Mouse (Mus musculus) left cerebral cortex, adult 9 months (tissue): Measurements from ENCODE around the gene Irx5.

ENCODE experiments used
- DNase-seq, 2 experiments: peaks; one replicate each; pipeline ENCODE4 v3.0.0; 2022; ENCODE audit warnings: low spot score in 2 of 2

The Irx5 gene

DNA sequence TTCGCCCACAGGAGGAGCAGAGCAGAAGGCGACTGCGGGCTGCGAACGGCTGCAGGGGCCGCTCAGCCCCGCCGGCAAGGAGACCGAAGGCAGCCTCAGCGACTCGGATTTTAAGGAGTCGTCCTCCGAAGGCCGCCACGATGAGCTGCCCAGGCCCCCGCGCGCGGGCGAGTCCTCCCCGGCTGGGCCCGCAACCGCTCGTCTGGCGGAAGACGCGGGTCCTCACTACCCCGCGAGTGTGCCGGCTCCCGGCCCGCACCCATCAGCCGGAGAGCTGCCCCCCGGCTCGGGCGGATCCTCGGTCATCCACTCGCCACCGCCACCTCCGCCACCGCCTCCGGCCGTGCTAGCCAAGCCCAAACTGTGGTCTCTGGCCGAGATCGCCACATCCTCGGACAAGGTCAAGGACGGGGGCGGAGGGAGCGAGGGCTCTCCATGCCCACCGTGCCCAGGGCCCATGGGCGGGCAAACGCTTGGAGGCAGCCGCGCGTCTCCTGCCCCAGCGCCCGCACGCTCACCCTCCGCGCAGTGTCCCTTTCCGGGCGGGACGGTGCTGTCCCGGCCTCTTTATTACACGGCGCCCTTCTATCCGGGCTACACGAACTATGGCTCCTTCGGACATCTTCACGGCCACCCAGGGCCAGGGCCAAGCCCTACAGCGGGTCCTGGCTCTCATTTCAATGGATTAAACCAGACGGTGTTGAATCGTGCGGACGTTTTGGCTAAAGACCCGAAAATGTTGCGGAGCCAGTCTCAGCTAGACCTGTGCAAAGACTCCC, 2.8 kb downstream of the Irx5 start:
- no peak for DNase-seq

DNA sequence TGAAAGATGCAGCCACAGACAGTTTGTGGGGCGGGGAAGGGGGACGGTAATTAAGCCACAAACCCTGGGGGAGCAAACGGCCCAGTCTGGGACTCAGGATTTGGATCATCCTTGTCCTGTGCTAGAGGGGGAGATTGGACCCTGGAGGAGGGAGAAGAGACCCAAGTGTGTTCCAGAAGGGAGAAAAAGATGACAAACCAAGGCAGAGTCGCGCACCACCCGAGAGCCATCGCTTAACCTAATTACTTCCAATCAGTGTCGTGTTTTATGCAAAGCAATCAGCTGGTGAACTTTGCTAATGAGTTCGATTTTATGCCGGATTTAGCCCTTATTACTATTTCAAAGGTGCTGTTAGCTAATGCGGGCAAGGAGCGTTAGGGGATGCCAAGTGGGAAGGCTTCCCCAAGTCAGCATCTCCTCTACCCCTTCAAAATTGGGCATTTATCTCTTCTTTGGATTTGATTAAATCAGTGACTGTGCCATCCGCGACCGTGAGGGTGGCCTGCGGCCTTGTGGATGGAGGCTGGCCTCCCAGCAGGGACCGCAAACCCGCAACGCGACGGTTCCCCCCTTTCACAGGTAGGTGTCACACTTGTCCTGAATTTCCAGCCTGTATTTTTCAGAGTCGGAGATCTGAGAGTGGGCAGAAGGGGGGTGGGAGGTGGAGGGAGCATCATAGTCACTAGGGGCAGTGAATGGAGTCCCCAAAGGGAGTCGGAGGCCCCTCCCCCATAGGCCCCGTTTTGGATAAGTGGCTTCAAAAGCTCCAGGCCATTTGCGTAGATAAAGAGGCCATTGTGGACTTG, 4.3 kb downstream of the Irx5 start:
- peak in 1 of 2 experiments; percentile 33 for DNase-seq

DNA sequence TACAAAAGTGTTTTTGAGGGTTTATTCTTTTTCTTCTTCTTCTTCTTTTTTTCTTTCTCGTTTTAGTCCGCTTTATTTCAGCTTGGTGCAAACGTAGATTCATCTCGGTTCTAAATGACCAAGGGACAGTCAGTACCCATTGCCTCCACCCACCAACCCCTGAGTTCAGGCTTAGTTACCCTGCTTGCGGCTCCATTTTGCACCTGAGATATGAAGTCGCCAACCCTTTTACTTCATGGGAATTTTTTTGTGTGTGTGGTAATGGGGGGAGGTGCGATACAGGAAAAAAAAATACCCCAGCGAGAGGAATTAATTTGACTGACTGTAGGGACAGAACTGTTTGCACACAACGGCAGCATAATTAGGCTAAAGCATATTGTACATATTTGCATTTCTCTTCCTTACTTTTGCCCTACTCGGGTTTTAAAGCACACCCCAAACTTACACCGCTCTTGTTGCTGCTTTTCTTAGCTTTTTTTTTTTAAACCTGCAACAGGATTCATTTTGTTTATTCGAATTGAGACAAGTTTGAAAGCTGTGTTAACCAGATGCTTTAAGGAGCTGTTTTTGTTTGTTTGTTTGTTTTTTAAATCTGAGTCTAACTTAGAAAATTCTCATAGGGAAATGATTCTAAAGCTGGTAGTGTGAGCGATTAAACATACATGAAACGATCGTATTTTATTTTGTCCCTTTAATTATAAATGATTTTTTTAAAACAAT, 5.1 kb downstream of the Irx5 start:
- no peak for DNase-seq

DNA sequence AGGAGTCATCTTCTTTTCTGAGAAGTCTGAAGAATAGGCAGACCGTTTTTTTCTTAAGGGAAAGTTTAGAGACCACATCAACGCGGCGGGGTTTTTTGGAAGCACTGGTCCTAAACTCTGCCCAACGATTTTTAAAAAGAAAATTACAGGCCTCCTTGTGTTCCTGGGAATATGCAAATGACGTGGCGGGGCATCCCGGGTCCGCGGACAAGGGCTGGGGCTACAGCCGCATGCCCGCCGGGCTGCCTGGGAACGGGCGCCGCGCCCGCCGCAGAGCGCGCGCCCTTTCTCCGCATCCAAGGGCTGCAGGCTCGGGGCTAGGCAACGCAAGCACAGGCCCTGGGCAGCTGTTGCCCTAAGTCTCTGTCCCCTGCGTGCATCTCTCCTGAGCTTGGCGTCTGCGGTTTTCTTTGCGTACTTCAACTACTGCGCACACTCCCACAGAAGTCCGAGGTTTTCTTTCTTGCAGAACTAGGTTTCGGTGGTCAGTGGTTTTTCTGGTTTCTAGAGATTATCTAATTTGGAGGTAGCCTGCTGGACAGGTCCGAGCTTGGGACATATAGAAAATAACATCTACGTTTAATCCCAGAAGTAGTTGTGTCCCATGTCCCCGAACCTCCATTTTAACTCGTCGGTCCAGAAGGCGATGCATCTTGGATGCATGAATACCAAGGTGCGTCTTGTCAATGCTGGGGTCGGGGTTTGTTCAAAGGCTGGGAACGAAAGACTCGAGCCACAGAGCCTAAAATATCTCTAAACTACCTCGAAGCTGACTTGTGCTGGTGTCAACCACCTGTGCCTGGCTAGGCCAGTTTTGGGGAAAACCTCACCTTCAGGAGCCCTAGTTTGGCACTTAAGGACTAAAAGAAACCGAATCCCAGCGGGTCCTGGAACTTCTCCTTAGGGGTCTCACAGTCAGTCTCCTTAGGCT, 6.1 kb downstream of the Irx5 start:
- DNase-seq: no peak

DNA sequence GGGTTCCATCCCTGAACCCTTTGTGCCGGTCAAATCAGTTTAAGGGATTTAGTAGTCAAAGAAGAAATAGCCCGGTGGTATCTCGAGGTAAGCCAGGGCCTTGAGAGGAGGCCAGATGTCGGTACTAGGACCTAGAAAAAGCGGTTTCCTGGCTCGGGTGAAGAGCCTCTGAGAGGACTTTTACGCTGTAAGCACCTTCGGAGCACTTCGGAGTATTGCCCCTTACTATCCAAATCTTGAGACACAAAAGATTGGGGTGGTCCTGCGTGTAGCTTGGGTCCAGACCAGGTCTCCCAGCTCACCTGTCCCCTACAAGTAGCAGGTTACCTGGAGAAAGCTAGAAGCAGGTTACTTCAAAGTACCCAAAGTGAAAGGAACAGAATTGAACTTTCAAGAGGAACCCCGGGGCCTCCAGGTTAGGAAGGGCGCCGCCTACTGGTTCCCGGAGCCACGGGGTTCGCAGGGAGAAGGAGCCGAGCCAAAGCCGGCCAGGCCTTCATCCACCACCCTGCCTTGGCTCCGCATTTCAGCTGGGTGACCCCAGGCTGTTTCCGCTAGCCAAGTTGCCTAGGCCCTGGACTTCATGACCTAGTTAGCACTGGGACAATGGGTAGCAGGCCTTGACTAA, 6.8 kb downstream of the Irx5 start:
- DNase-seq: no peak

DNA sequence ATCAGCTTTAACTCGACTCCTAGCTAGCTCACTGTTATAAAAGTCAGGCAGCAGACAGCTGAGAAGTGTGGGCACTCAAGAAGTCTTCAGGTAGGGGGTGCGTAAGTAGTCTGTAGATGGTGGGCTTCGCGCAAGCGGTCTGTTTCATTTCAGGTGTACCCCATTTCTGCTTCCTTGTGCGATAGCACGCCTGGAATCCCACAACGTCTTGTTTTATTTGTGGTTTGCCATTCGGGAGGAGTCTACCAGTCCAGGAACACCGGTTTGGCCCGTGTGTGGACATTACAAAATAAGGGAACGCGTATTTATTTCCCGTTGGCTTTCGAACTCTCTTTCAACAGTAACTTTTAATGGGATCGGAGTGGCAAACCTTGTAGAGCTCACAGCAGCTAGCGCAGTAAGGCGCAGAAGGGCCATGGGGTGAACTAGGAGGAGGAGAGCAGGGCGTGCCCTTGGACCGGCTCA, 7.4 kb downstream of the Irx5 start:
- no peak for DNase-seq

DNA sequence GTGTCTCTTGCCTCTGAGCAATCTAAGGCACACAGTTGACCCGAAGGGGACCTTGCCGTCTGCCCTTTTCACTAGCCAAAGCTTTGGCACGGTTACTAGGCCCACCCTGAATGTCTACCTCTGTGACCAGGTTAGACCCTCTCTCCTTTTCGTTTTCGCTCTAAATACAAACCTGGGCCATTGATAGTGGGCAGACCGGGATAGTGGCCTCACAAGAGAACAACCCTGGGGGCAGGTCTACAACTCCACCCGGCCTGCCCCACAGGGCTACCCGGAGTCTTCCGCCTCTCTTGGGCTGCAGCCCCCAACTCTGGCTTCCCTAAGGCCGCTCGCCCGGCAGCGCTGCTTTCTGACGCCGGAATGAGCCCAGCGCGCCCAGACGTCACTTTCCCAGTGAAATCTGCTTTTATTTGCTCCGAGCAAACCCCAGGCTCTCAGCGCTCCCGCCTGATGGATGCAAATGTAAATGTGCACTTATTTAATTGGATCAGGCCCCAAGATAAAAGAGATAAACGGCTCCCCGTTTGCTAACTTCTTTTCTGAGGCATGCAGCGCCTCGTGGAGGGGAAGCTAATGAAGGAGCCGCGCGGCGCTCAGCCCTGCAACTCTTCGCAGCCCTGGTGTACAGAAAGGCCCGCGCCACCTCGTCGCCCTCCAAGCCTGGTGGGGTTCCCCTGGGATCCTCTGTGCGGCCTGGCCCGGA, 8.0 kb downstream of the Irx5 start:
- no peak for DNase-seq

DNA sequence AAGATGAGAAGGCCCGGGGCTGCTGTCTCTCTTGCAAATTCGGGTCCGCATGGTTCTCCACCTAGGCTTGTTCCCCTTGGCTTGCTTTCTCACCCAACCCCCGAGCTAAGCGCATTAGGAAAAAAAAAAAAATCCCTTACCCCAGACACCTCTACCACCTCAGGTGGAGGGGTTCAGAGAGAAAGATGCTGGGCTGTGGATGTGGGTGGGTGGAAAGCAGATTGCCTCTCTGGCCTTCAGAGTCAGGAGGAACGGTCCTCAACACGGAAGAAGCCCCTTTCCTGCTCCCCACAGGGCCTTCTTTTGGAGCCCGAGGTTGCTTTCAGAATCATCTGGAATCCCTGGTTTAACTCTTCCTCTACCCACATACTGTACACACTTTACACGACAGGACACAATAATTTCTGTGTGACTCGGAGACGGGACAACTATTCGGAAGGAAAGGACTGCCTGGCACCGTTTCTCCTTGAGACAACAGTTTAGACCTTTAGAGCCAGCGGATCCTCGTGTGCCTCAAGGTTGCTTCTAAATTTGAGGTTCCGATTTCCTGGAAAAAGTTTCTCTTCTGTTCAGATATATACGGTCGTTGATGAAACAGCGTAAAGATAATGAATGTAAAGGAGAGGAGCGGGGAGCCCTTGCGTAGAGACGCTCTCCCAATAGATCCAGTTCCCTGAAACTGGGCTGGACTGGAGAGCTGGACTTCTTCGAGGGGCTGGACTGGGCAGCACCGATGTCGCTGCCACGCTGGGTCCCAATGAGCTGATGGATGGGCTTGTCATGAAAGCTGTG, 8.7 kb downstream of the Irx5 start:
- DNase-seq: no peak

DNA sequence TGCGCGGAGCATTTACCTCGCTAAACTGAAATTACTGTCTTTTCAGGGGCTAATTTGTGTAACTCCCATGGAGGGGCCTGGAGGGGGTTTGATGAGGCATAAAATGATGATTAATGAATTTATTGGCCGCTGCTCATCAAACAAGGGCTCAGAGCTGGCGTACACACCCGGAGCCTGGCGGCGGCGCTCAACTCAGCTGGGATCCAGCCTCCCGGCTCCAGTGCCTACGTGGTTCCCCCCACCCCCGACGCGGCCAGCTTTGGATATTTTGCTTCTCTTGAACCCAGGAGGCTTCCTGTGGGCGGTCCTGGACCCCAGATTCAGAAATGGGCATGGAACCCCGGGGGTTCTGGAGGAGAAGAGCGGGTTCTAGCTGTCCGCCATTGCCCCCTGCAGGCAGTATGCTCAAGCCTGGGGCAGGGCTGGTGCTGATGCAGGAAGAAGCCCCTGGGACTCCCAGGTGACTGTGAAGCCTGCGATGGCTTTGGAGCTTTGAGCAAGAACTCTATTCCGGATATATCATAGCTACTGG, 9.4 kb downstream of the Irx5 start:
- DNase-seq: no peak

DNA sequence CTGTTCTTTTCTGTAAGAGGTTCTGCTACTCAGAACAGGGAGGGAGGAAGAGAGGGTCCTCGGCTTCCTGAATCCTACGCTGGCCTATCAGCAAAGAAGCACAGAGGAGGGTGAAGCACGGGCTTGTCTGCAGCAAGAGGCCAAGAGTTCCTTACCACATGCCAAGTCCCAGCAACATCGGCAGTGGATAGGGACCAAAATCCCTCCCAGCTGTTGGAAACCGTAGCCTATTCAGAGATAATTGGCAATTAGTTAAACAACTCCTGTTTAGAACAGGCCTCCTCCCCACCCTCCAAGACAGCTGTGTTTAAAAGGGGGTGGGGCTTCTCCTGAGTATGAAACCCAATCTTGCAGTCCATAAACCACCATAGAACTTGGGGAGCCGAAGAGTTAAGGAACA, 22.1 kb downstream of the Irx5 start:
- no peak for DNase-seq

DNA sequence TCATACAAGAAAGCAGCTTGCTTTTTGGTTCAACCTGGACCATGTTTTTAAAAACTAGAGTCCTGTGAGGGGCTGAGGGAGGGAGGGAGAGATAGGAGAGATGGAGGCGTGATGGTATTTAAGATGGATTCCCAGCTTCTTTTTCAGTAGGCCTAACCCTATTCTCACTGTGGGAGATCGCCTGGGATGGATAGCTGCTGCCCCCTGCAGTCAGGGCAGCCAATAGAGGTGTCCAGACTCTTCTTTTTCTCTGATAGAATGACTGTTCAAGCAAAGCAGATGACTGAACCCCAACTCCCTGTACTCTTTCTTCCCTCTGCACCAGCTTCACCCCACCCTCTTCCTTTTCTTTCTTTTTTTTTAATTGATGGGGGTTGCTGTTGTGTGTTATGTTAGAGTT, 23.1 kb downstream of the Irx5 start:
- DNase-seq: no peak

DNA sequence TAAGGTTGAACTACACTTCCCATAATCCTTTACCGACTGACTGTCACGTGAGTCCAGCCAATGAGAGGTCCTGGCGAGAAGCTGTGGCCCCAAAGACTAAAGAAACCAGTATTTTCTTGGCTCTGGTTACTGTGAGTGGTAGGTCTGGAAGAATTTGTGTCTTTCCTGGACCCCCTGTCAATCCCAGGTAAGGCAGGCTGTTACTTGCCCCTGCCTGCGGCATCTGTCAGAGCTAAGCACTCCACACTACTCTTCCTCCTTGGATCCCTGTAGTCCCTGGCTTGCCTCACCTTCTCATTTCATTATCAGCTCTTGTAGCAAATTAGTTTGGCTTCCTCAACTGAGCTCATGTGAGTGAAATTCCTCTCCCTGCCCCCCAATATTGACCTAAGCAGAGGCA, 30.5 kb downstream of the Irx5 start:
- DNase-seq: no peak

DNA sequence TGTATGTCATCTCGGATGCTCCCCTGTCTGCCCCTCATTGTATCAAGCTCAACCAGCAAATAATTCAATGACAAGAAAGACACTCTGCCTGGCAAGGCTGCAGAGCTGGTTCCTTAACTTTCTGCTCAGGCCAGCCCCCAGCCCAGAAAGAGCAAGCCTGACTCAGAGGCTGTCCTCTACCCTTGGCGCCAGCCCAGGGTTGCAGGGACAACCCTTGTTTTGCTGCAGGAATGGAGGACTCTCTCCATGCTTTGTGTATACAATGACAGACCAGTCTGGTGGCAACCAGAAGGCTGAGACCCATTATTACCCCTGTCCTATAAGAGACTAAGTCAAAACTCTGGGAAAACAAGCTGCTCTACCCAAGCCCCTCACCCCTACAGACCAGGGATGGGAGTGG, 46.8 kb downstream of the Irx5 start:
- DNase-seq: no peak

DNA sequence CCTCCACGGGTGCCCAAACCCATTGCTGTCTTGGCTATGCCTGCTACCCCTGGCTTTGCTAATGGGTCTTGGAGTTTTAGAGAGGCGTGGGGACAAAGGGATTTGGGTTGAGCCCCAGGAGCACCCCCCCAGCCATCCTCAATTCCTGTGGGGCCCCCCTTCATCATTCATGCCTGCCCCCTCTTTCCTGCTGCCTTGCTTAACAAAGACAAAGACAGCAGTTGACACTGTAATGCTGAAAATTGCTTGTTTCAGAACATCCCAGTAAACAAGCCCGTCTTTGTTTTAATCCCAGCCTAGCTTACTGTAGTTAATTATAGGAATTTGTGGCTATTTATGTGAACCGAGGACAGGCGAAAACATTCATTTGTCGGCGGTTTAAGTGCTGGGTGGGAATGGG, 50.7 kb downstream of the Irx5 start:
- no peak for DNase-seq

DNA sequence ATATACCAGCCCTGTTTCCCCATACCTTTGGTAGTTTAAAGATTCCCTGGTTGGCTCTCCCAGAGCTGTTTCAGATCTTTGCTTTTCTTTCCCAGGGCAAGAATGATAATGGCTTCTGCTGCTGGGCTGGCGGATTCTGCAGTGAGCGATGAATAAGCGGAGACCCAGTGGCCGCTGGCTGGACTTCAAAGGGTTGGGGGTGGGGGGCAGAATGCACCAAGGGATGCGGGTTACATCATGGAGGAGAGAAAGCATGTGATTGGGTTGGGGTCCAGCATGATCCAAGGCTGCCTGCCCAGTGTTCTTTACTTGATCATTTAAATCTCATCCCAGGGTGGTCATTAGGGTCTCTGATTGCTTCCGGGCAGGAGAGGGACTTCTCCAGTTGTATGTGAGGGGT, 56.2 kb downstream of the Irx5 start:
- DNase-seq: no peak

DNA sequence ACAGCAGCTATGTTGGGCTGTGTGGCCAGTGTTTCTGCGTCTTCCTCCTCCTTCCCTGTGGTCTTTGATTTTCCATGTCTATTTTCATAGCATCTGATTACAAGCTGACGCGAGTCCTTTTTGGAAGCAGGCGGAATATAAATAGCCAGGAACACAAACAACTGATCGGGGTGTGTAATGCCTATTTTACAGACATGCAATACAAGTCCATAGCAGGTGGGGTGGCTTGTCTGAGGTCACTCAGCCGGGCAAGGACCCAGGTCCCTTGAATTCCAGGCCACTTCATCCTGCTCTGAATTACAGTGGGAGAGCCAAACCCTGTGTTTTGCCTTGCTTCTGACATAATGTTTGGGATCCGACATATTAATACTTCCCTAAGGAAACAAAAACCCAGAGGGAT, 63.2 kb downstream of the Irx5 start:
- no peak for DNase-seq
